Mouse (Mus musculus) CH12.LX (cell line): ENCODE measurements around the gene Sema7a. TPM values are rescaled to one million over a fixed set of nuclear protein-coding genes. Genes with fewer than 3 reads are reported as not detected.
A peak's percentile ranks its signal among the peaks of the same experiment; 100 is the strongest.

Experiments
- DNase-seq: peaks from one replicate; pipeline ENCODE4 v3.0.0-alpha.2; 2013; ENCODE audit errors: extremely low read depth
- H3K27ac ChIP-seq: 2 replicates; pipeline ENCODE4 v1.5.1; 2012; ENCODE audit warnings: low read depth, mild to moderate bottlenecking, control low read depth, moderate library complexity; ENCODE audit not compliant: insufficient read depth
- H3K27me3 ChIP-seq: replicated peaks from 2 replicates; pipeline ENCODE3; 2012; ENCODE audit warnings: inconsistent platforms
- H3K36me3 ChIP-seq, 2 experiments: replicated peaks in 1 of 2; 2 replicates each; pipeline versions ENCODE3 to v1.6.1; 2012; ENCODE audit warnings: inconsistent platforms in 1 of 2, low read length in 1 of 2, mild to moderate bottlenecking in 1 of 2, mixed read lengths in 1 of 2, moderate library complexity in 1 of 2; ENCODE audit not compliant: control insufficient read depth in 1 of 2, insufficient read depth in 1 of 2
- H3K4me1 ChIP-seq, 2 experiments: 2 replicates each; pipeline ENCODE4 v1.6.1; 2012; ENCODE audit warnings: inconsistent platforms in 1 of 2, moderate library complexity in 1 of 2; ENCODE audit not compliant: insufficient read depth in 2 of 2, control insufficient read depth in 1 of 2
- H3K4me2 ChIP-seq: 2 replicates; pipeline ENCODE4 v1.6.1; 2012; ENCODE audit warnings: low read depth, mild to moderate bottlenecking, control low read depth; ENCODE audit not compliant: poor library complexity, insufficient read depth, severe bottlenecking
- H3K4me3 ChIP-seq, 3 experiments: fragments of 150-350 bp in 1 of 3; sonication (generic) in 1 of 3; replicated peaks in 1 of 3; 2 replicates each; pipeline versions ENCODE3 to v1.5.1; 2011 to 2012; ENCODE audit warnings: low read depth in 2 of 3, low read length in 2 of 3, mild to moderate bottlenecking in 2 of 3, moderate library complexity in 2 of 3, control low read depth in 1 of 3, improper control_type of control experiment in 1 of 3, inconsistent platforms in 1 of 3, mixed read lengths in 1 of 3; ENCODE audit not compliant: poor library complexity in 1 of 3
- H3K79me2 ChIP-seq: replicated peaks from 2 replicates; pipeline ENCODE4 v1.6.1; 2012; ENCODE audit warnings: mild to moderate bottlenecking, moderate library complexity; ENCODE audit not compliant: control insufficient read depth, poor library complexity, insufficient read depth, severe bottlenecking; ENCODE audit errors: extremely low read depth
- H3K9ac ChIP-seq: 2 replicates; pipeline ENCODE4 v1.6.1; 2012; ENCODE audit warnings: low read depth, mild to moderate bottlenecking, control low read depth, moderate library complexity; ENCODE audit not compliant: insufficient read depth
- H3K9me3 ChIP-seq: replicated peaks from 2 replicates; pipeline ENCODE3; 2012; ENCODE audit warnings: low read length, inconsistent platforms, mixed read lengths
- BHLHE40 ChIP-seq: IDR thresholded peaks from 2 replicates; pipeline ENCODE4 v1.6.1; 2011; ENCODE audit warnings: mild to moderate bottlenecking, low read depth, low read length, improper control_type of control experiment
- CHD1 ChIP-seq: IDR thresholded peaks from 2 replicates; pipeline ENCODE4 v1.6.1; 2012; ENCODE audit warnings: low read depth, low read length, improper control_type of control experiment, inconsistent platforms
- CHD2 ChIP-seq: IDR thresholded peaks from 2 replicates; pipeline ENCODE4 v1.6.1; 2011; ENCODE audit warnings: low read length, improper control_type of control experiment
- E2F4 ChIP-seq: IDR thresholded peaks from 2 replicates; pipeline ENCODE4 v1.6.1; 2011; ENCODE audit warnings: low read depth, low read length, improper control_type of control experiment; ENCODE audit not compliant: insufficient replicate concordance
- EP300 ChIP-seq: IDR thresholded peaks from 2 replicates; pipeline ENCODE4 v1.6.1; 2011; ENCODE audit warnings: low read length, improper control_type of control experiment
- ETS1 ChIP-seq: conservative IDR thresholded peaks from 2 replicates; pipeline ENCODE4 v1.6.1; 2012; ENCODE audit warnings: low read depth, mild to moderate bottlenecking, inconsistent platforms, low read length, improper control_type of control experiment, moderate library complexity
- HCFC1 ChIP-seq: IDR thresholded peaks from 2 replicates; pipeline ENCODE4 v1.6.1; 2012; ENCODE audit warnings: low read depth, mild to moderate bottlenecking, inconsistent platforms, low read length, improper control_type of control experiment
- IRF4 ChIP-seq: IDR thresholded peaks from 2 replicates; pipeline ENCODE4 v1.6.1; 2014; ENCODE audit warnings: low read depth, mild to moderate bottlenecking, inconsistent platforms, low read length, improper control_type of control experiment
- MAFK ChIP-seq: IDR thresholded peaks from 2 replicates; pipeline ENCODE4 v1.6.1; 2011; ENCODE audit warnings: low read length, improper control_type of control experiment; ENCODE audit not compliant: insufficient replicate concordance
- MAZ ChIP-seq: IDR thresholded peaks from 2 replicates; pipeline ENCODE4 v1.6.1; 2012; ENCODE audit warnings: low read depth, mild to moderate bottlenecking, inconsistent platforms, low read length, improper control_type of control experiment, moderate library complexity
- MEF2A ChIP-seq: IDR thresholded peaks from 2 replicates; pipeline ENCODE4 v1.6.1; 2014; ENCODE audit warnings: low read depth, mild to moderate bottlenecking, inconsistent platforms, low read length, improper control_type of control experiment, borderline replicate concordance
- MXI1 ChIP-seq: IDR thresholded peaks from 2 replicates; pipeline ENCODE4 v1.6.1; 2011; ENCODE audit warnings: mild to moderate bottlenecking, low read depth, low read length, improper control_type of control experiment
- MYC ChIP-seq: IDR thresholded peaks from 2 replicates; pipeline ENCODE4 v1.6.1; 2011; ENCODE audit warnings: low read depth, mild to moderate bottlenecking, improper control_type of control experiment, low read length
- NELFE ChIP-seq: IDR thresholded peaks from 2 replicates; pipeline ENCODE4 v1.6.1; 2011; ENCODE audit warnings: low read depth, low read length, improper control_type of control experiment
- NRF1 ChIP-seq: IDR thresholded peaks from 2 replicates; pipeline ENCODE4 v1.6.1; 2014; ENCODE audit warnings: low read depth, mild to moderate bottlenecking, inconsistent platforms, low read length, improper control_type of control experiment, moderate library complexity
- PAX5 ChIP-seq: IDR thresholded peaks from 2 replicates; pipeline ENCODE4 v1.6.1; 2012; ENCODE audit warnings: low read length, inconsistent platforms, mixed read lengths
- POLR2A ChIP-seq: IDR thresholded peaks from 2 replicates; pipeline ENCODE4 v1.6.1; 2011; ENCODE audit warnings: low read depth, mild to moderate bottlenecking, improper control_type of control experiment, low read length
- POLR2AphosphoS2 ChIP-seq: IDR thresholded peaks from 2 replicates; pipeline ENCODE4 v1.6.1; 2011; ENCODE audit warnings: low read depth, low read length, improper control_type of control experiment
- RAD21 ChIP-seq: IDR thresholded peaks from 2 replicates; pipeline ENCODE4 v1.6.1; 2011; ENCODE audit warnings: low read depth, mild to moderate bottlenecking, low read length, improper control_type of control experiment, moderate library complexity
- RCOR1 ChIP-seq: conservative IDR thresholded peaks from 2 replicates; pipeline ENCODE4 v1.6.1; 2012; ENCODE audit warnings: low read depth, mild to moderate bottlenecking, inconsistent platforms, low read length, improper control_type of control experiment
- SIN3A ChIP-seq: IDR thresholded peaks from 2 replicates; pipeline ENCODE4 v1.6.1; 2012; ENCODE audit warnings: low read length, improper control_type of control experiment, inconsistent platforms
- SMC3 ChIP-seq: IDR thresholded peaks from 2 replicates; pipeline ENCODE4 v1.6.1; 2011; ENCODE audit warnings: low read depth, low read length, improper control_type of control experiment
- TBP ChIP-seq: conservative IDR thresholded peaks from 2 replicates; pipeline ENCODE4 v1.6.1; 2011; ENCODE audit warnings: low read depth, low read length, improper control_type of control experiment
- TCF12 ChIP-seq: IDR thresholded peaks from 2 replicates; pipeline ENCODE4 v1.6.1; 2014; ENCODE audit warnings: low read depth, mild to moderate bottlenecking, inconsistent platforms, low read length, improper control_type of control experiment
- UBTF ChIP-seq: IDR thresholded peaks from 2 replicates; pipeline ENCODE4 v1.6.1; 2012; ENCODE audit warnings: low read depth, mild to moderate bottlenecking, inconsistent platforms, low read length, improper control_type of control experiment, moderate library complexity
- USF1 ChIP-seq: IDR thresholded peaks from 2 replicates; pipeline ENCODE4 v1.6.1; 2014; ENCODE audit warnings: low read depth, mild to moderate bottlenecking, inconsistent platforms, low read length, improper control_type of control experiment
- USF2 ChIP-seq: conservative IDR thresholded peaks from 2 replicates; pipeline ENCODE4 v1.6.1; 2011; ENCODE audit warnings: low read depth, low read length, improper control_type of control experiment
- ZKSCAN1 ChIP-seq: IDR thresholded peaks from 2 replicates; pipeline ENCODE4 v1.6.1; 2012; ENCODE audit warnings: low read depth, inconsistent platforms, low read length, improper control_type of control experiment, borderline replicate concordance
- ZMIZ1 ChIP-seq: IDR thresholded peaks from 2 replicates; pipeline ENCODE4 v1.6.1; 2012; ENCODE audit warnings: low read depth, mild to moderate bottlenecking, inconsistent platforms, low read length, improper control_type of control experiment
- ZNF384 ChIP-seq: IDR thresholded peaks from 2 replicates; pipeline ENCODE4 v1.6.1; 2012; ENCODE audit warnings: low read depth, low read length, improper control_type of control experiment, inconsistent platforms
- dilution Hi-C: fragments of 300-500 bp; cut with MboI; formaldehyde crosslinking; loops from 2 replicates; pipeline ENCODE4 v1.14.3; 2020; ENCODE audit warnings: low sequenced_read_pairs; ENCODE audit not compliant: extremely low pct_unique_long_range_greater_than_20kb, extremely low pct_ligation_motif_present
- in situ Hi-C: fragments of 300-500 bp; cut with MboI; formaldehyde crosslinking; loops from 3 replicates; pipeline ENCODE4 v1.14.3; 2019; ENCODE audit warnings: low sequenced_read_pairs, low pct_ligation_motif_present, low pct_unique_long_range_greater_than_20kb, mixed read lengths
- polyA plus RNA-seq: library from polyadenylated mRNA; unstranded; fragments of >175 nt; gene quantifications from 2 replicates; pipeline ENCODE4 v1.2.1, GENCODE M21; 2012; ENCODE audit warnings: low read depth; ENCODE audit not compliant: insufficient read length
- total RNA-seq, 2 experiments: library from RNA; depleted of rRNA; stranded (reverse); fragments of 300-350 nt in 1 of 2; fragments of >200 nt in 1 of 2; gene quantifications; 2 replicates each; pipeline ENCODE4 v1.2.3; 2012 to 2014

Gene Sema7a
- total and polyA plus RNA-seq, 3 experiments, result 88.6 to 181 (median 89.4) TPM

- TF ChIP-seq IRF4, result peak; percentile 62; the same call in 1 of the 2 replicates
- TF ChIP-seq USF2, result no peak
- peak; percentile 42; the same call in 1 of the 2 replicates for TF ChIP-seq SIN3A
- 0 out of 2 replicates have a peak, but pooled peaks have one; percentile 15 for TF ChIP-seq NRF1
- TF ChIP-seq ZNF384, result no peak
- no peak for TF ChIP-seq BHLHE40
- TF ChIP-seq HCFC1, result no peak; the same call in 1 of the 2 replicates
- TF ChIP-seq POLR2A, result peak; percentile 36
- TF ChIP-seq EP300, result peak; percentile 75
- TF ChIP-seq MAZ, result 0 out of 2 replicates have a peak, but pooled peaks have one; percentile 41
- TF ChIP-seq SMC3, result peak; percentile 18; the same call in 1 of the 2 replicates
- TF ChIP-seq MYC, result 0 out of 2 replicates have a peak, but pooled peaks have one; percentile 56
- 0 out of 2 replicates have a peak, but pooled peaks have one; percentile 6 for TF ChIP-seq MAFK
- no peak; the same call in none of the 2 replicates for TF ChIP-seq ZMIZ1
- TF ChIP-seq TBP, result peak; percentile 68
- no peak for TF ChIP-seq USF1
- TF ChIP-seq CHD2, result peak; percentile 59
- peak; percentile 29; the same call in 1 of the 2 replicates for TF ChIP-seq MXI1
- no peak for TF ChIP-seq ZKSCAN1
- TF ChIP-seq, all 38 proteins: peak for 18
Observed at GRCm38 (mm10) chr9:57954962-57955744, 15.2 kb downstream of the Sema7a start (continued).

GRCm38 (mm10) chr9:57955764-57956163, 15.9 kb downstream of the Sema7a start:
- peak; percentile 42; the same call in 1 of the 2 replicates for TF ChIP-seq SIN3A
- no peak for TF ChIP-seq USF2
- no peak for TF ChIP-seq SMC3
- TF ChIP-seq NRF1, result peak; percentile 1; the same call in 1 of the 2 replicates
- no peak for TF ChIP-seq ETS1
- no peak for TF ChIP-seq TBP
- no peak for TF ChIP-seq PAX5
- TF ChIP-seq TCF12, result no peak; the same call in 1 of the 2 replicates
- TF ChIP-seq NELFE, result 0 out of 2 replicates have a peak, but pooled peaks have one; percentile 4
- 0 out of 2 replicates have a peak, but pooled peaks have one; percentile 47 for TF ChIP-seq RCOR1
- TF ChIP-seq IRF4, result no peak
- no peak for TF ChIP-seq E2F4
- TF ChIP-seq POLR2AphosphoS2, result peak; percentile 38; the same call in 1 of the 2 replicates
- no peak for TF ChIP-seq RAD21
- peak; percentile 93 for TF ChIP-seq BHLHE40
- 0 out of 2 replicates have a peak, but pooled peaks have one; percentile 7 for TF ChIP-seq UBTF
- 0 out of 2 replicates have a peak, but pooled peaks have one; percentile 7 for TF ChIP-seq MEF2A
- TF ChIP-seq USF1, result no peak
- TF ChIP-seq CHD1, result peak; percentile 73
- Histone ChIP-seq H3K27me3 (no peaks in the 10 kb centered on the region), H3K4me2 (peak overlapping the region; percentile 95), H3K27ac (peak overlapping the region; percentile 99), H3K36me3 (peaks cover 78 to 96% of the 10 kb centered on the region in 2 experiments), H3K9ac (peak overlapping the region; percentile 39; the same call in 1 of the 2 replicates), H3K4me1 (peaks cover 46 to 98% of the 10 kb centered on the region in 2 experiments), H3K79me2 (peaks cover 80% of the 10 kb centered on the region), H3K4me3 (peak overlapping the region; percentile 20 to 60 (median 44)), H3K9me3 (no peaks in the 10 kb centered on the region)
- in situ Hi-C loops, result no loop called here
- dilution Hi-C loops, result no loop called here
- DNase-seq, result no peak
